Mouse (Mus musculus) hindbrain, embryonic 14.5 days (tissue): ENCODE data around the gene Trappc1. TPM values are rescaled to one million over a fixed set of nuclear protein-coding genes. Genes with fewer than 3 reads are reported as not detected.

Source experiments
- ATAC-seq: fragments of 200-750 bp; cut with Nextera tagmentation; 2 replicates; pipeline ENCODE4 v1.8.0; 2017; ENCODE audit warnings: moderate number of reproducible peaks, mild to moderate bottlenecking, moderate TSS enrichment, moderate library complexity; ENCODE audit not compliant: low FRiP score
- DNase-seq: peaks from one replicate; pipeline ENCODE4 v3.0.0-alpha.2; 2015; ENCODE audit warnings: low spot score
- H3K27ac ChIP-seq: fragments of 300-500 bp; sonication (generic); 2 replicates; pipeline ENCODE4 v1.5.1; 2014; ENCODE audit warnings: mild to moderate bottlenecking, moderate library complexity
- H3K27me3 ChIP-seq: fragments of 300-500 bp; sonication (generic); 2 replicates; pipeline ENCODE4 v1.6.1; 2014; ENCODE audit warnings: mild to moderate bottlenecking, low read length, mixed read lengths; ENCODE audit not compliant: control insufficient read depth, insufficient read depth
- H3K36me3 ChIP-seq: fragments of 300-500 bp; sonication (generic); replicated peaks from 2 replicates; pipeline ENCODE4 v1.6.1; 2014; ENCODE audit not compliant: control insufficient read depth, insufficient read depth
- H3K4me1 ChIP-seq: fragments of 300-500 bp; sonication (generic); replicated peaks from 2 replicates; pipeline ENCODE4 v1.6.1; 2014; ENCODE audit warnings: antibody characterized with exemption, low read length, mixed read lengths; ENCODE audit not compliant: control insufficient read depth, insufficient read depth
- H3K4me2 ChIP-seq: fragments of 300-500 bp; sonication (generic); replicated peaks from 2 replicates; pipeline ENCODE4 v1.6.1; 2014; ENCODE audit warnings: mild to moderate bottlenecking, moderate library complexity
- H3K4me3 ChIP-seq: fragments of 300-500 bp; sonication (generic); replicated peaks from 2 replicates; pipeline ENCODE4 v1.5.1; 2014; ENCODE audit warnings: mild to moderate bottlenecking, low read length
- H3K9ac ChIP-seq: fragments of 300-500 bp; sonication (generic); 2 replicates; pipeline ENCODE4 v1.6.1; 2014
- H3K9me3 ChIP-seq: fragments of 300-500 bp; sonication (generic); 2 replicates; pipeline ENCODE4 v1.6.1; 2016; ENCODE audit warnings: low read length; ENCODE audit not compliant: control insufficient read depth
- WGBS: fragments of 180-500 bp; shearing (Covaris S2); extraction: QIAGEN DNeasy Blood & Tissue Kit; methylation state at CpG from one replicate; pipeline ENCODE4 v1.1.7; 2014; 5-methylcytosine and 5-hydroxymethylcytosine counted together
- polyA plus RNA-seq: library from polyadenylated mRNA; unstranded; fragments of >200 nt; fragmentation: Nextera tagmentation; extraction: Ambion mirVana; gene quantifications from 2 replicates; pipeline ENCODE4 v1.2.1, GENCODE M21; 2014

Gene Trappc1
- polyA plus RNA-seq, 1 experiment from 2014 or later, result 197 TPM

DNA sequence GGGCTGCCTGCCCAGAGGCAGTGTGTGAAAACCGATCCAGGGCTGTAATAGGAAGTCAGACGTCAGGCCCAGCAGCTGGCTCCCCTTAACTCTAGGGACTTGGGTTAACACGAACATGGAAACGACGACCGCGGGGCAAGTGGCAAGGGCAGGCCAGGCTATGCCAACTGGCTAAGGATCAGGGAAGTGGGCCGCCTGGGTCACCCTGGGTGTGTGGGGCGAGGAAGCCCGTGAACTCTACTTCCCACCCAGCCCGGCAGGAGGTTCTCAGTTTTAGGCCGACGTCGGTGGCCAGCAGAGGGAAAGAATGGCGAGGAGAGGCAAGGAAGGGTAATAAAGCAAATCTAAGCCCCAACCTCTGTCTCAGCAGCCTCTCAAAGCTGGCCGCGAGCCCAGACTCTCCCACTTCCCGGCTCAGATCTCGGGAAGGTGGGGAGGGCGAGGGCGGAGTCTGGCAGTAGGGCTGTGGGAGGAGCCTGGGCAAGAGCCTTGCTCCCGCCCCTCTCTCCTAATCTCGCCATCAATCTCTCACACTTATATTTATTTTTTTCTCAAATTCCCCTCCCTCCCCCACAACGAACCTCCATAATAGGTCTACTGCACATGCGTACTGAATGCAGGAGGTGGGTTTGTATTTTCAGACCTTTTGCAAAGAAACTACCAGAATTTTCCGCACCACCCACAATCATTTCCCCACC lies 42.5 kb downstream of the Trappc1 start:
- peaks cover 40% of the 10 kb centered on the region for H3K4me1 ChIP-seq
- H3K9ac ChIP-seq, result peak overlapping the region; percentile 100
- peak overlapping the region; percentile 100 for H3K27ac ChIP-seq
- DNase-seq (peak; percentile 90), ATAC-seq (peak; percentile 87)
- peak overlapping the region; percentile 100 for H3K4me3 ChIP-seq
- H3K9me3 ChIP-seq, result no peaks in the 10 kb centered on the region
- peaks cover 32% of the 10 kb centered on the region for H3K36me3 ChIP-seq
- H3K27me3 ChIP-seq, result no peaks in the 10 kb centered on the region
- H3K4me2 ChIP-seq, result peak overlapping the region; percentile 97
- WGBS, result under 1% methylated on average over 26 of the region's 26 CpGs

DNA sequence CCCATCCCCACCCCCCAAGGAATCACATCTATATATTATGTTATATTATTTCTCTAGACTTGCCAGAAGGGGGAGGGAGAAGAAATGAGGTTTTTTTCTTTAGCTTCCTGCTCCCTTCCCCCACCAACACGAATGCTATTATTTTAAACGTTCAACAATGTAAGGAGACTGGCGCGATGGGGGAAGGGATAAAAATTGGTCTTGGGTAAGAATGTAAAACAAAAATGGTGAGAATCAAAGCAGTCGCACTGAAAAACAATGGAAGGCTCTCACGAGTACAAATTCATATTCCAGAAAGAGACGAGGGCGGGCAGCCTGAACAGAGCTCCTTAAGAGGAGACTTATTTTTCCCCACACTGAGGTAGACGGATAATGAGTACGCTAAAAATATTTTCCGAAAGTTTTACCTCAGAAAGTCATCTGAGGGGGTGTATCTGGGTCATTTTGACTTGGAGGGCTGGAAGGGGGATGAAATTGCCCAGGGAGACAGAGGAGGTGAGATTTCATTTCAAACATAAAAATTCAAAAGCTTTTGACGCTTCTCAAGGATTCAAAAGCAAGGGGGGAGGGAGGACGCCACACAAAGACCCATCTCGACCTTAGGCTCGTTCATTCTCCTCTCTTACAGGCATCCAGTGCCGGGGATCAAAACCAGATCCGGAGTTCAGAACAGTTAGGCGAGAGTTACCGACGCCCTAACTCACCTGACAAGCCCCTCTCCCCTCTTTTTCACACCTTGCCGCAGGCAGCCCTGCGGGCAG lies 43.3 kb downstream of the Trappc1 start:
- WGBS, result 0% methylated on average over 22 of the region's 22 CpGs
- peak overlapping the region; percentile 100 for H3K4me3 ChIP-seq
- ATAC-seq (no peak), DNase-seq (no peak)
- peak overlapping the region; percentile 100 for H3K27ac ChIP-seq
- peaks cover 25% of the 10 kb centered on the region for H3K36me3 ChIP-seq
- H3K27me3 ChIP-seq, result no peaks in the 10 kb centered on the region
- H3K4me1 ChIP-seq, result peaks cover 48% of the 10 kb centered on the region
- peak overlapping the region; percentile 100 for H3K9ac ChIP-seq
- no peaks in the 10 kb centered on the region for H3K9me3 ChIP-seq
- peak overlapping the region; percentile 97 for H3K4me2 ChIP-seq

- Histone ChIP-seq H3K4me2 (peak overlapping the region; percentile 97), H3K9me3 (no peaks in the 10 kb centered on the region), H3K9ac (peak overlapping the region; percentile 100), H3K36me3 (peaks cover 17% of the 10 kb centered on the region), H3K27ac (peak overlapping the region; percentile 100), H3K27me3 (no peaks in the 10 kb centered on the region), H3K4me3 (peak overlapping the region; percentile 100), H3K4me1 (peaks cover 52% of the 10 kb centered on the region)
- ATAC-seq (0 out of 2 replicates have a peak, but pooled peaks have one; percentile 1), DNase-seq (no peak)
- under 1% methylated on average over 22 of the region's 22 CpGs for WGBS
These were observed 44.0 kb downstream of the Trappc1 start for GRCm38 (mm10) chr11:69367616-69368355.

DNA sequence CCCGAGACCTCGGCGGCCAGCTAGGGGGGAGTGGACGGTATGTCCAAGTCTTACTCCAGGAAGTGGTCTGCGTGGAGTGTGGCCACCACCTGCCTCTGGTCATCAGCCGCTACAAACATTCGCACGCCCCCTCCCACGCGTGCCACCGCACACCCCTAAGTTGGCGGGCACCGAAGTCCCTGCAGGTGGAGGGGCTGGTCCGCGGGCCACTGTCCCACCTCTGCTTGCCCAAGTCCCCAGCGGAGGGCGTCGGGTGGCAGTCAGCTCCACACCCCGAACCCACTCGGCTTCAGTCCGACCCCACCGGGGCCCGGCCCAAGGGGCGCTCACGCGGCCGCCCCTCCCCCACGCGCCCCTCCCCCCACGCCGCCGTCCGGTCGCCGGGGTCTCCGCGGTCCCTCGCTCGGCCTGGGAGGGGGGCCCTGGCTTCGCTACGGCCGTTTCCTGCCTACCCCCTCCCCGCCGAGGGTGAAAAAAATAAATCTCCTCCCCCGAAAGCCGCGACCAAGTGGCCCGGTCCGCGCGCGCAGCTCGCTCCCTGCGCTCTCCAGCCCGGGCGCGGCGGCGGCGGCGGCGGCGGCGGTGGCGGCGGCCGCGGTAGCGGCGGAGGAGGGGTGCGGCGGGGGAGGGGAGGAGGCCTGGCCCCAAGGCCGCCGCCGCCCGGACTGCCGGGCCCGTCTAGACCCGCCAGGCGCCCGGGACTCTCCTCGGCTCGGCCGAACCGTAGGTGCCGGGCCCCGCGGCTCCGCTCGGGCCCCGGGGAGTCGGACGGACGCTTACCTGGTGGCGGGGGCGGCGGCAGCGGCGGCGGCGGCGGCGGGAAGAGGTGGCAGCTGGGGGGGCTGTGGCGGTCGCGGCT lies 44.8 kb downstream of the Trappc1 start:
- H3K27me3 ChIP-seq, result no peaks in the 10 kb centered on the region
- ATAC-seq (0 out of 2 replicates have a peak, but pooled peaks have one; percentile 22), DNase-seq (no peak)
- H3K9ac ChIP-seq, result peak overlapping the region; percentile 100
- peak overlapping the region; percentile 97 for H3K4me2 ChIP-seq
- peaks cover 52% of the 10 kb centered on the region for H3K4me1 ChIP-seq
- H3K9me3 ChIP-seq, result no peaks in the 10 kb centered on the region
- peak overlapping the region; percentile 100 for H3K27ac ChIP-seq
- peak overlapping the region; percentile 100 for H3K4me3 ChIP-seq
- H3K36me3 ChIP-seq, result peaks cover 9% of the 10 kb centered on the region
- WGBS, result under 1% methylated on average over 53 of the region's 106 CpGs

GRCm38 (mm10) chr11:69369215-69369989 lies 45.6 kb downstream of the Trappc1 start, which contains the start of gene Chd3:
Gene Chd3, minus strand, starts transcription at chr11:69369406.
- no peak for DNase-seq
- Histone ChIP-seq H3K36me3 (peaks cover 1% of the 10 kb centered on the region; the same call in 1 of the 2 replicates), H3K4me3 (peak within 1 kb of the TSS; percentile 100), H3K9me3 (no peaks in the 10 kb centered on the region), H3K4me1 (peaks cover 44% of the 10 kb centered on the region), H3K9ac (peak within 1 kb of the TSS; percentile 100), H3K4me2 (peak within 1 kb of the TSS; percentile 97), H3K27ac (peak within 1 kb of the TSS; percentile 100), H3K27me3 (no peaks in the 10 kb centered on the region)
- no peak for ATAC-seq
- WGBS, result 1% methylated on average over 19 of the region's 34 CpGs

- no peaks in the 10 kb centered on the region; the same call in 1 of the 2 replicates for H3K36me3 ChIP-seq
- no peaks in the 10 kb centered on the region for H3K9me3 ChIP-seq
- DNase-seq (no peak), ATAC-seq (no peak)
- H3K9ac ChIP-seq, result peak overlapping the region; percentile 100
- peaks cover 36% of the 10 kb centered on the region for H3K4me1 ChIP-seq
- no peaks in the 10 kb centered on the region for H3K27me3 ChIP-seq
- peak overlapping the region; percentile 97 for H3K4me2 ChIP-seq
- 17% methylated on average over 2 of the region's 2 CpGs for WGBS
- peak overlapping the region; percentile 100 for H3K27ac ChIP-seq
- peak overlapping the region; percentile 100 for H3K4me3 ChIP-seq
These were observed 46.4 kb downstream of the Trappc1 start for GRCm38 (mm10) chr11:69369990-69370816.

- Histone ChIP-seq H3K36me3 (no peaks in the 10 kb centered on the region; the same call in 1 of the 2 replicates), H3K4me2 (peak overlapping the region; percentile 31), H3K27me3 (no peaks in the 10 kb centered on the region), H3K9me3 (no peaks in the 10 kb centered on the region), H3K4me3 (peak overlapping the region; percentile 11), H3K9ac (peak overlapping the region; percentile 10), H3K27ac (peak overlapping the region; percentile 81), H3K4me1 (peaks cover 30% of the 10 kb centered on the region)
- 11% methylated on average over 9 of the region's 9 CpGs for WGBS
- ATAC-seq (no peak), DNase-seq (no peak)
These were observed 47.0 kb downstream of the Trappc1 start for GRCm38 (mm10) chr11:69370817-69371215.
